Mouse (Mus musculus): ENCODE data around the gene Cwf19l1. TPM values are rescaled to one million over a fixed set of nuclear protein-coding genes. Genes with fewer than 3 reads are reported as not detected.

Cwf19l1 gene
- polyA plus RNA-seq, 1 experiment from 2014 or later = 19.9 TPM

Other genes starting within 250 kb of the Cwf19l1 start
- gene Dnmbp, start 195.7 kb downstream of the Cwf19l1 start, polyA plus RNA-seq (2015; fragmentation: Nextera tagmentation; extraction: Ambion mirVana) = 8.5 and 9.8 TPM in 2 replicates
- gene Cpn1, start 149.3 kb downstream of the Cwf19l1 start, polyA plus RNA-seq (2015; fragmentation: Nextera tagmentation; extraction: Ambion mirVana) = 0.45 and 0.57 TPM in 2 replicates
- not detected in 2 replicates for gene Cyp2c23, start 106.7 kb downstream of the Cwf19l1 start, polyA plus RNA-seq (2015; fragmentation: Nextera tagmentation; extraction: Ambion mirVana)
- gene Erlin1, start 66.1 kb downstream of the Cwf19l1 start, polyA plus RNA-seq (2015; fragmentation: Nextera tagmentation; extraction: Ambion mirVana) = 16.1 and 16.3 TPM in 2 replicates
- gene Chuk, start 28.4 kb downstream of the Cwf19l1 start, polyA plus RNA-seq (2015; fragmentation: Nextera tagmentation; extraction: Ambion mirVana) = 28.0 and 31.5 TPM in 2 replicates
- gene Bloc1s2, start 10.6 kb upstream of the Cwf19l1 start, polyA plus RNA-seq (2015; fragmentation: Nextera tagmentation; extraction: Ambion mirVana) = 50.0 and 63.3 TPM in 2 replicates
- 0.04 TPM in 1 of 2 replicates, not detected in the other for gene Pkd2l1, start 56.6 kb upstream of the Cwf19l1 start, polyA plus RNA-seq (2015; fragmentation: Nextera tagmentation; extraction: Ambion mirVana)
- 0.16 and 0.40 TPM in 2 replicates for gene Scd3, start 67.4 kb upstream of the Cwf19l1 start, polyA plus RNA-seq (2015; fragmentation: Nextera tagmentation; extraction: Ambion mirVana)
- gene Scd2, start 157.8 kb upstream of the Cwf19l1 start, polyA plus RNA-seq (2015; fragmentation: Nextera tagmentation; extraction: Ambion mirVana) = 134 and 148 TPM in 2 replicates
- 4.4 and 4.8 TPM in 2 replicates for gene Scd4, start 197.2 kb upstream of the Cwf19l1 start, polyA plus RNA-seq (2015; fragmentation: Nextera tagmentation; extraction: Ambion mirVana)